Comparison of ENCODE assay signal across 13 mouse cellular contexts in genomic region chr11:103355251-103355650, GRCm38 (mm10). TPM values are rescaled to one million over a fixed set of nuclear protein-coding genes. Genes with fewer than 3 reads are reported as not detected.
DNase-seq lines count a peak whose midpoint lies in the region; ATAC-seq and TF ChIP-seq lines count a peak whose summit lies in the region.
"Had no signal": no experiment of that assay in that cellular context is flagged by ENCODE, and none has a peak within 500 bp of the region (broad histone marks: within the 10 kb centered on the region; RNA-seq: fewer than 3 reads in every experiment).

No protein-coding gene starts in this region.

- H3K4me2 ChIP-seq in hindbrain, embryonic 11.5 days (replicated peaks; ENCODE audit: low read depth, low read length) = no peak overlapping the region
- no peak overlapping the region for H3K4me2 ChIP-seq in hindbrain, embryonic 14.5 days (replicated peaks)
- H3K4me2 ChIP-seq in intestine, embryonic 15.5 days (replicated peaks) = peak overlapping the region; percentile 50
- H3K4me2 ChIP-seq: neural tube, embryonic 15.5 days had no signal

- no peak overlapping the region for H3K9ac ChIP-seq in hindbrain, embryonic 11.5 days (ENCODE audit: low read depth, low read length)
- H3K9ac ChIP-seq in hindbrain, embryonic 14.5 days = no peak overlapping the region
- peak overlapping the region; percentile 25; the same call in 1 of the 2 replicates for H3K9ac ChIP-seq in ES-Bruce4 (ENCODE audit: low read depth, poor library complexity, severe bottlenecking)
- H3K9ac ChIP-seq in intestine, embryonic 15.5 days = peak overlapping the region; percentile 50
- H3K9ac ChIP-seq: liver, embryonic 14.5 days; neural tube, embryonic 15.5 days had no signal

- TF ChIP-seq POLR2A in ES-Bruce4 (IDR thresholded peaks at IDR 0.05; ENCODE audit: insufficient read depth, low read length) = no peak

- no peak for TF ChIP-seq EP300 in ES-Bruce4 (IDR thresholded peaks at IDR 0.05; ENCODE audit: insufficient read depth, low read depth, low read length)

- no peaks in the 10 kb centered on the region for H3K9me3 ChIP-seq in hindbrain, embryonic 11.5 days (ENCODE audit: control insufficient read depth, low read length)
- H3K9me3 ChIP-seq in hindbrain, embryonic 14.5 days (ENCODE audit: control insufficient read depth, low read length) = no peaks in the 10 kb centered on the region
- no peaks in the 10 kb centered on the region for H3K9me3 ChIP-seq in ES-Bruce4 (replicated peaks; ENCODE audit: control insufficient read depth, insufficient read depth, low read length, poor library complexity, severe bottlenecking)
- H3K9me3 ChIP-seq in intestine, embryonic 15.5 days = no peaks in the 10 kb centered on the region
- H3K9me3 ChIP-seq: neural tube, embryonic 15.5 days had no signal

- H3K36me3 ChIP-seq in hindbrain, embryonic 11.5 days (ENCODE audit: control insufficient read depth, insufficient read depth, low read length) = no peaks in the 10 kb centered on the region
- no peaks in the 10 kb centered on the region for H3K36me3 ChIP-seq in hindbrain, embryonic 14.5 days (replicated peaks; ENCODE audit: control insufficient read depth, insufficient read depth)
- no peaks in the 10 kb centered on the region for H3K36me3 ChIP-seq in ES-Bruce4 (ENCODE audit: control insufficient read depth, insufficient read depth, low read length, poor library complexity, severe bottlenecking)
- H3K36me3 ChIP-seq in intestine, embryonic 15.5 days = 0 out of 2 replicates have a peak, but pooled peaks cover 7% of the 10 kb centered on the region
- H3K36me3 ChIP-seq: hindbrain, embryonic 10.5 days; neural tube, embryonic 15.5 days had no signal

- DNase-seq in hindbrain, embryonic 11.5 days (ENCODE audit: low spot score) = peak; percentile 23
- DNase-seq in hindbrain, embryonic 14.5 days (ENCODE audit: low spot score) = no peak
- peak; percentile 84 for DNase-seq in kidney, postnatal 10 days
- no peak for DNase-seq in neural tube, embryonic 10.5 days (ENCODE audit: extremely low spot score, low spot score)
- no peak for DNase-seq in adrenal gland, postnatal 10 days
- no peak for DNase-seq in right cerebral cortex, postnatal 36 days (ENCODE audit: low spot score in 2 of 2)
- DNase-seq: spleen, adult 18-20 months had no signal

- H3K4me3 ChIP-seq in hindbrain, embryonic 11.5 days (ENCODE audit: low read depth, low read length) = no peak overlapping the region
- no peak overlapping the region for H3K4me3 ChIP-seq in hindbrain, embryonic 14.5 days (replicated peaks; ENCODE audit: low read length)
- H3K4me3 ChIP-seq in ES-Bruce4 (ENCODE audit: low read depth, low read length) = no peak overlapping the region
- peak overlapping the region; percentile 39 for H3K4me3 ChIP-seq in intestine, embryonic 15.5 days (replicated peaks)
- H3K4me3 ChIP-seq: hindbrain, embryonic 10.5 days; layer of hippocampus, adult 2 months; neural tube, embryonic 15.5 days had no signal

- no peak overlapping the region for H3K27ac ChIP-seq in hindbrain, embryonic 11.5 days (ENCODE audit: low read depth, low read length)
- no peak overlapping the region for H3K27ac ChIP-seq in hindbrain, embryonic 14.5 days
- no peak overlapping the region for H3K27ac ChIP-seq in ES-Bruce4 (ENCODE audit: insufficient read depth, low read length)
- H3K27ac ChIP-seq in intestine, embryonic 15.5 days = peak overlapping the region; percentile 13; the same call in 1 of the 2 replicates
- H3K27ac ChIP-seq: hindbrain, embryonic 10.5 days; layer of hippocampus, adult 2 months; liver, embryonic 14.5 days; neural tube, embryonic 15.5 days had no signal

- peaks cover 6% of the 10 kb centered on the region for H3K4me1 ChIP-seq in hindbrain, embryonic 11.5 days (replicated peaks; ENCODE audit: control insufficient read depth, insufficient read depth, low read length)
- peaks cover 11% of the 10 kb centered on the region; the same call in 1 of the 2 replicates for H3K4me1 ChIP-seq in hindbrain, embryonic 14.5 days (replicated peaks; ENCODE audit: control insufficient read depth, insufficient read depth, low read length)
- peaks cover 2% of the 10 kb centered on the region for H3K4me1 ChIP-seq in ES-Bruce4 (ENCODE audit: control insufficient read depth, insufficient read depth, low read length)
- H3K4me1 ChIP-seq in intestine, embryonic 15.5 days (replicated peaks) = peaks cover 23% of the 10 kb centered on the region; the same call in 1 of the 2 replicates

- TF ChIP-seq CTCF in ES-Bruce4 (IDR thresholded peaks at IDR 0.05; ENCODE audit: low read depth, low read length) = no peak

- peaks cover 9% of the 10 kb centered on the region for H3K27me3 ChIP-seq in hindbrain, embryonic 11.5 days (ENCODE audit: control insufficient read depth, insufficient read depth, low read length)
- H3K27me3 ChIP-seq in hindbrain, embryonic 14.5 days (ENCODE audit: control insufficient read depth, insufficient read depth, low read length) = peaks cover 14% of the 10 kb centered on the region
- H3K27me3 ChIP-seq in ES-Bruce4 (ENCODE audit: control insufficient read depth, insufficient read depth, low read length, poor library complexity, severe bottlenecking) = no peaks in the 10 kb centered on the region
- peaks cover 10% of the 10 kb centered on the region for H3K27me3 ChIP-seq in intestine, embryonic 15.5 days (replicated peaks)

- 18% methylated on average over 11 of the region's 11 CpGs for WGBS in hindbrain, embryonic 11.5 days
- 13% methylated on average over 11 of the region's 11 CpGs for WGBS in hindbrain, embryonic 14.5 days
- WGBS in intestine, embryonic 15.5 days = 20% methylated on average over 11 of the region's 11 CpGs

- ATAC-seq in hindbrain, embryonic 11.5 days (ENCODE audit: low FRiP score) = no peak
- ATAC-seq in hindbrain, embryonic 14.5 days (ENCODE audit: low FRiP score) = no peak
- ATAC-seq in intestine, embryonic 15.5 days = 0 out of 2 replicates have a peak, but pooled peaks have one; percentile 26

RNA-seq across cellular contexts. Expression of gene Arhgap27, which starts 8.2 kb away (rescaled TPM):
- polyA plus RNA-seq in hindbrain, embryonic 11.5 days (2014; fragmentation: Nextera tagmentation; extraction: Ambion mirVana) = 2.8 and 3.6 TPM in 2 replicates
- 3.9 and 5.4 TPM in 2 replicates for polyA plus RNA-seq in hindbrain, embryonic 14.5 days (2014; fragmentation: Nextera tagmentation; extraction: Ambion mirVana)
- polyA plus RNA-seq in ES-Bruce4 (2011; ENCODE audit: insufficient read depth, insufficient read length, low read depth, missing spikeins) = 8.5 and 9.8 TPM in 2 replicates
- polyA plus RNA-seq in intestine, embryonic 15.5 days (2015; fragmentation: Nextera tagmentation; extraction: Ambion mirVana) = 33.0 and 36.2 TPM in 2 replicates
- total RNA-seq in adrenal gland, postnatal 10 days (2021) = 10 to 100 TPM; 23.1 to 24.5 TPM

RNA-seq across cellular contexts. Expression of gene Plekhm1, which starts 57.2 kb away (rescaled TPM):
- polyA plus RNA-seq in hindbrain, embryonic 11.5 days (2014; fragmentation: Nextera tagmentation; extraction: Ambion mirVana) = 7.2 and 7.3 TPM in 2 replicates
- polyA plus RNA-seq in hindbrain, embryonic 14.5 days (2014; fragmentation: Nextera tagmentation; extraction: Ambion mirVana) = 9.2 and 10.3 TPM in 2 replicates
- 20.8 and 22.0 TPM in 2 replicates for polyA plus RNA-seq in ES-Bruce4 (2011; ENCODE audit: insufficient read depth, insufficient read length, low read depth, missing spikeins)
- polyA plus RNA-seq in intestine, embryonic 15.5 days (2015; fragmentation: Nextera tagmentation; extraction: Ambion mirVana) = 5.6 and 6.2 TPM in 2 replicates
- 10 to 100 TPM; 14.4 to 17.4 TPM for total RNA-seq in adrenal gland, postnatal 10 days (2021)

Comparison
In these comparisons a context has a peak if more than half of its experiments do, and no peak if none do; other contexts are left out.
1. DNase-seq: peak in hindbrain, embryonic 11.5 days (single experiment) and kidney, postnatal 10 days (single experiment); none in hindbrain, embryonic 14.5 days (single experiment), neural tube, embryonic 10.5 days (single experiment), adrenal gland, postnatal 10 days (single experiment) and right cerebral cortex, postnatal 36 days (0 of 2).
2. H3K9ac ChIP-seq: peak in ES-Bruce4 (single experiment) and intestine, embryonic 15.5 days (single experiment); none in hindbrain, embryonic 11.5 days (single experiment) and hindbrain, embryonic 14.5 days (single experiment).